Mouse (Mus musculus) G1E (cell line): ENCODE results near the gene Il1f5. TPM values are rescaled to one million over a fixed set of nuclear protein-coding genes. Genes with fewer than 3 reads are reported as not detected.
A peak's percentile ranks its signal among the peaks of the same experiment; 100 is the strongest.

Source experiments
- ATAC-seq: 2 replicates; pipeline ENCODE4 v1.8.0; 2016; ENCODE audit warnings: mild to moderate bottlenecking; ENCODE audit not compliant: insufficient number of reproducible peaks, poor library complexity, low FRiP score, severe bottlenecking; ENCODE audit errors: extremely low read depth
- DNase-seq: peaks from one replicate; pipeline ENCODE4 v3.0.0; 2012; ENCODE audit warnings: low spot score
- H3K27me3 ChIP-seq: 2 replicates; pipeline ENCODE4 v1.6.1; 2012; ENCODE audit warnings: mild to moderate bottlenecking, low read length, inconsistent platforms; ENCODE audit not compliant: insufficient read depth
- H3K36me3 ChIP-seq: replicated peaks from 2 replicates; pipeline ENCODE3; 2012; ENCODE audit warnings: mild to moderate bottlenecking, inconsistent platforms
- H3K4me1 ChIP-seq: 2 replicates; pipeline ENCODE4 v1.6.1; 2012; ENCODE audit warnings: low read depth, low read length, inconsistent platforms, mixed read lengths; ENCODE audit not compliant: insufficient read depth
- H3K4me3 ChIP-seq: 2 replicates; pipeline ENCODE4 v1.5.1; 2012; ENCODE audit warnings: low read depth, mild to moderate bottlenecking, inconsistent platforms, low read length, moderate library complexity, mixed read lengths
- H3K9me3 ChIP-seq: replicated peaks from 2 replicates; pipeline ENCODE4 v1.6.1; 2012; ENCODE audit warnings: inconsistent platforms
- CTCF ChIP-seq: IDR thresholded peaks from 2 replicates; pipeline ENCODE4 v1.5.1; 2012; ENCODE audit warnings: low read depth, low read length, inconsistent platforms, mixed read lengths
- GATA1 ChIP-seq: IDR thresholded peaks from 2 replicates; pipeline ENCODE4 v1.6.1; 2012; ENCODE audit warnings: borderline replicate concordance, low read length, inconsistent platforms, mixed read lengths
- GATA2 ChIP-seq: IDR thresholded peaks from 2 replicates; pipeline ENCODE4 v1.6.1; 2012; ENCODE audit warnings: low read depth, low read length, inconsistent platforms, borderline replicate concordance
- POLR2AphosphoS5 ChIP-seq: IDR thresholded peaks from 2 replicates; pipeline ENCODE4 v1.6.1; 2012; ENCODE audit warnings: low read depth, low read length, inconsistent platforms; ENCODE audit not compliant: insufficient replicate concordance
- TAL1 ChIP-seq: conservative IDR thresholded peaks from 2 replicates; pipeline ENCODE4 v1.6.1; 2012; ENCODE audit warnings: low read depth, low read length, inconsistent platforms, mixed read lengths
- polyA plus RNA-seq: library from polyadenylated mRNA; stranded (reverse); fragments of >175 nt; gene quantifications from 2 replicates; pipeline ENCODE4 v1.2.3, GENCODE M21; 2012
- total RNA-seq, 2 experiments: library from RNA; stranded (forward) in 1 of 2; stranded (reverse) in 1 of 2; fragments of 200-1000 nt in 1 of 2; fragments of >200 nt in 1 of 2; fragmentation: Nextera tagmentation in 1 of 2; gene quantifications; 2 replicates each; pipeline ENCODE4 v1.2.3; 2014 to 2017

Il1f5 gene
- total and polyA plus RNA-seq, 3 experiments: 0.22 TPM; not detected in 2

DNA sequence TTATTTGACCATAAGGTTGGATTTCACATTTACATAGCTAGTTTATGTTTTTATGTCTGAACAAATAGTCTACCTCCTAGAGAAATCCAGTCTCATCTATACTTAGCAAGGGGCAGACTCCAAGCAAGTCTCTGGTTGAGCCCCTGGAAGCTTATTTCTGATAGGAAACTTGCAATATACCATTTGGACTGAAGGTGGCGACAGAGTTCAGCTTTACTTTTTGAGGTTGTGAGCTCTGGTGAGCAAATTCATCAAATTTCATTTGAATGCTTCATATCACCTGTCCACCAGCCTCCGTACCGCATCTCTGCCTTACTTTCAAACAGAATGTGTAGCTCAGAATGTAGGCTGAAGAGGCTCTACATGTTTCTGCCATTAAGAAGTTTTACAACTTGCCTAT is 20.1 kb downstream of the Il1f5 start:
- H3K4me3 ChIP-seq: no peak overlapping the region
- peak; percentile 28; the same call in 1 of the 2 replicates for TF ChIP-seq CTCF
- no peak for TF ChIP-seq GATA1
- H3K4me1 ChIP-seq: no peaks in the 10 kb centered on the region
- H3K9me3 ChIP-seq: no peaks in the 10 kb centered on the region
- DNase-seq (peak; percentile 4), ATAC-seq (no peak)
- H3K27me3 ChIP-seq: no peaks in the 10 kb centered on the region
- H3K36me3 ChIP-seq: no peaks in the 10 kb centered on the region

DNA sequence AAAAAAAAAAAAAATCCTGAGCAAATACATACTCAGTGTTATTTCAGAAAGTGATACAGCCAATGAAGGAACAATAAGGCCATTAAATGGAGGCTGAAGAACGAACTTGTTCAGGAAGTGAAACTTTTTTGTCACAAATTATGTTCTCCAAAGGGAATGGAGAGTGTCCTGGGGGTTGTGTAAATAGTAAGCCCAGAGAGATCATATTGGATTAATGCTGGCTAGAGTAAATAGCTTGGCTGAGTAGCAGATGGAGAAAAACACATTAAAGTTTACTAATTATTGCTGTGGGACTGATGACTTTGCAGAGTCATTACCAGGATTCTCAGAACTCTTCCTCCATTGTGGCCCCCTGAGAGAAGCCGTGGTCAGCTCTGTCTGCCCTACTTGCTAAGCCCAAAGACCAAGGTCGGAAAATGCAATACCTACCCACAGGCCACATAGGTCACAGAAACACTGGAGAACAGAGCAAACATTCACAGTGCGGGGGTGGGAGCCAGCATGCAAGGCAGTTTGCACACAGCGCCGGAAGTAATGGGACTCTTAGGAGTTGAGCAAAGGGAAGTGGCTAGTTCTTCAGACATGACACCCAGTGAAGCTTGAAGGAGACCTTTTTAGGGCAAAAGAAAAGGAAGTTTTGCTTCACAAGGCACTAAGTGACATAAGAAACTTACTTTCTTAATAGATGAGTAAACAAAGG is 34.7 kb downstream of the Il1f5 start:
- 0 out of 2 replicates have a peak, but pooled peaks cover 3% of the 10 kb centered on the region for H3K27me3 ChIP-seq
- H3K9me3 ChIP-seq: no peaks in the 10 kb centered on the region
- H3K4me1 ChIP-seq: no peaks in the 10 kb centered on the region
- no peak overlapping the region for H3K4me3 ChIP-seq
- no peaks in the 10 kb centered on the region for H3K36me3 ChIP-seq
- no peak for TF ChIP-seq TAL1
- TF ChIP-seq GATA2: no peak
- no peak for TF ChIP-seq CTCF
- no peak for TF ChIP-seq GATA1
- TF ChIP-seq POLR2AphosphoS5: no peak
- ATAC-seq: no peak
- DNase-seq: no peak

- ATAC-seq: no peak
Measured at GRCm38 (mm10) chr2:24316919-24317318, 40.2 kb downstream of the Il1f5 start.

GRCm38 (mm10) chr2:24317919-24318598 is 41.3 kb downstream of the Il1f5 start:
- H3K4me3 ChIP-seq: no peak overlapping the region
- ATAC-seq (no peak), DNase-seq (no peak)
- H3K36me3 ChIP-seq: no peaks in the 10 kb centered on the region
- TF ChIP-seq POLR2AphosphoS5: no peak
- TF ChIP-seq GATA1: no peak
- no peak for TF ChIP-seq CTCF
- no peak for TF ChIP-seq GATA2
- no peak for TF ChIP-seq TAL1
- H3K9me3 ChIP-seq: no peaks in the 10 kb centered on the region
- H3K4me1 ChIP-seq: no peaks in the 10 kb centered on the region
- no peaks in the 10 kb centered on the region for H3K27me3 ChIP-seq

More at GRCm38 (mm10) chr2:24316919-24317318, 40.2 kb downstream of the Il1f5 start:
- TF ChIP-seq GATA1 (no peak), TAL1 (no peak), GATA2 (no peak), POLR2AphosphoS5 (no peak), CTCF (no peak)
- Histone ChIP-seq H3K36me3 (no peaks in the 10 kb centered on the region), H3K9me3 (no peaks in the 10 kb centered on the region), H3K4me3 (no peak overlapping the region), H3K27me3 (no peaks in the 10 kb centered on the region), H3K4me1 (no peaks in the 10 kb centered on the region)
- DNase-seq: no peak

Other genes starting within 250 kb of the Il1f5 start
- gene Hnmt, start 227.6 kb upstream of the Il1f5 start, total RNA-seq (2014; fragmentation: Nextera tagmentation): not detected in 2 replicates
- not detected in 2 replicates for gene Hnmt, start 227.6 kb upstream of the Il1f5 start, total RNA-seq (2017)
- gene Hnmt, start 227.6 kb upstream of the Il1f5 start, polyA plus RNA-seq: not detected in 2 replicates
- not detected in 2 replicates for gene Tbpl2, start 180.4 kb upstream of the Il1f5 start, total RNA-seq (2014; fragmentation: Nextera tagmentation)
- gene Tbpl2, start 180.4 kb upstream of the Il1f5 start, total RNA-seq (2017): not detected in 2 replicates
- gene Tbpl2, start 180.4 kb upstream of the Il1f5 start, polyA plus RNA-seq: not detected in 2 replicates
- not detected in 2 replicates for gene Il1f8, start 123.8 kb upstream of the Il1f5 start, total RNA-seq (2014; fragmentation: Nextera tagmentation)
- gene Il1f8, start 123.8 kb upstream of the Il1f5 start, total RNA-seq (2017): 0.11 TPM in 1 of 2 replicates, not detected in the other
- gene Il1f8, start 123.8 kb upstream of the Il1f5 start, polyA plus RNA-seq: not detected in 2 replicates
- gene Il1f9, start 90.5 kb upstream of the Il1f5 start, total RNA-seq (2014; fragmentation: Nextera tagmentation): not detected in 2 replicates
- 0.12 TPM in 1 of 2 replicates, not detected in the other for gene Il1f9, start 90.5 kb upstream of the Il1f5 start, total RNA-seq (2017)
- gene Il1f9, start 90.5 kb upstream of the Il1f5 start, polyA plus RNA-seq: not detected in 2 replicates
- not detected in 2 replicates for gene Il1f6, start 61.5 kb upstream of the Il1f5 start, total RNA-seq (2014; fragmentation: Nextera tagmentation)
- gene Il1f6, start 61.5 kb upstream of the Il1f5 start, total RNA-seq (2017): not detected in 2 replicates
- not detected in 2 replicates for gene Il1f6, start 61.5 kb upstream of the Il1f5 start, polyA plus RNA-seq
- not detected in 2 replicates for gene Il1f10, start 14.2 kb downstream of the Il1f5 start, total RNA-seq (2014; fragmentation: Nextera tagmentation)
- gene Il1f10, start 14.2 kb downstream of the Il1f5 start, total RNA-seq (2017): not detected in 2 replicates
- gene Il1f10, start 14.2 kb downstream of the Il1f5 start, polyA plus RNA-seq: not detected in 2 replicates
- gene Il1rn, start 59.9 kb downstream of the Il1f5 start, total RNA-seq (2014; fragmentation: Nextera tagmentation): not detected in 2 replicates
- gene Il1rn, start 59.9 kb downstream of the Il1f5 start, total RNA-seq (2017): 0.22 TPM in 1 of 2 replicates, not detected in the other
- not detected in 2 replicates for gene Il1rn, start 59.9 kb downstream of the Il1f5 start, polyA plus RNA-seq
- 0.38 TPM in 1 of 2 replicates, not detected in the other for gene Psd4, start 90.6 kb downstream of the Il1f5 start, total RNA-seq (2014; fragmentation: Nextera tagmentation)
- 0.11 and 0.41 TPM in 2 replicates for gene Psd4, start 90.6 kb downstream of the Il1f5 start, total RNA-seq (2017)
- 0.06 and 0.11 TPM in 2 replicates for gene Psd4, start 90.6 kb downstream of the Il1f5 start, polyA plus RNA-seq
- not detected in 2 replicates for gene Pax8, start 198.6 kb downstream of the Il1f5 start, total RNA-seq (2014; fragmentation: Nextera tagmentation)
- 0.23 and 0.27 TPM in 2 replicates for gene Pax8, start 198.6 kb downstream of the Il1f5 start, total RNA-seq (2017)
- not detected in 2 replicates for gene Pax8, start 198.6 kb downstream of the Il1f5 start, polyA plus RNA-seq